Mouse (Mus musculus) embryonic fibroblast, embryonic 13.5 days (primary cell): ENCODE data around the gene 4933424G06Rik.

ENCODE experiments used
- CTCF ChIP-seq: IDR thresholded peaks from 2 replicates; pipeline ENCODE4 v1.5.1; 2011; ENCODE audit warnings: mild to moderate bottlenecking, control low read depth, low read length, moderate library complexity, borderline replicate concordance; ENCODE audit not compliant: insufficient read depth
- POLR2A ChIP-seq: IDR thresholded peaks from 2 replicates; pipeline ENCODE4 v1.6.1; 2011; ENCODE audit warnings: low read depth, mild to moderate bottlenecking, control low read depth, low read length, moderate library complexity

DNA sequence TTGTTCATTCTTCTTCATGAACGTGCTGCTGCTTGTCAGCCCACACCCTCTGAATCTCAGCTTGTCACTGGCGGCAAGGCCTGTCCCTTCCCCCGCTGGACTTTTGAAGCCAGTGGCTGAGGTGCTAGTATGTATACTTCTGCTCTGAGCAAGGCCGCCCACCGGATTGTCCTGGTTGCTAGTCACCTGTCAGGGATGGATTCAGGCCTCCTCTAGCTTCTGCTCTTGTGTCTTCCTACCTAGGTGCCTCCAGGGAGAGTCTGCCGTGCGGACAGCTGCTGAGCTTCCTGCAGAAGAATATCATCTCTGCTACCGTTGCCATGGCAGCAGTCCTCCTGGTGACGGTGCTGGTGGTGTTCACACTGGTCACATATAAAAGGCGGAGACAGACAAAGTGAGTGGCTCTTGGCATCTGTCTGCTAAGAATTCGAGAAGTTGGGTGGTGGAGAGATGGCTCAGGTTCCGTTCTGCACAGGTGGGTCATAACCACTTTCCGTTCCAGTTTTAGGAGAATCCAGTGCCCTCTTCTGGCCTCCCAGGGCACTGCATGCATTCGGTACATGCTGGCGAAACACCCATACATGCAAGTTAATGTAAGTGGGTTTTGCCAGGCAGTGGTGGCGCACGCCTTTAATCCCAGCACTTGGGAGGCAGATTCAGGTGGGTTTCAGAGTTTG is 34.5 kb downstream of the 4933424G06Rik start:
- peak; percentile 73; the same call in 1 of the 2 replicates for TF ChIP-seq CTCF
- no peak for TF ChIP-seq POLR2A
